ENCODE assay signal across 12 mouse cellular contexts in the genomic region with DNA sequence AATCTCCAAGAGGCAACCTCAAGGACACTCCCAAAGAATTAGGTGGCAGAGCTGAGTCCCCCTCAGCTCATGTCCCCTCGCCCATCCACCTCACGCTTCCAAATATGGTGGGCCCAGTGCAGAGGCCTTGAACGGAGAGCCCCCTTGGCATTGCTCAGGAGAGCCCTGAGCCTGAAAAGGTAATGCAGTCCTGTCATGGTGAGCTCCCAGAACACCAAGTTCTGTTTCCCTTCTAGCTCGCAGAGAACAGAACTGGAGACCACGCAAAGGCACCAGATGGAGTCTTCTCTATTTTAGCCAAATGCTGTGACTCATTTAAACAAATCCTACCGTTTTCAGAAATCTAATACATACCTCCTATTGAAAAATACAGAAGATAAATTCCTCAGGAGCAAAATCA. TPM values are rescaled to one million over a fixed set of nuclear protein-coding genes. Genes with fewer than 3 reads are reported as not detected.
DNase-seq lines count a peak whose midpoint lies in the region.
"Had no signal": no experiment of that assay in that cellular context is flagged by ENCODE, and none has a peak within 500 bp of the region (broad histone marks: within the 10 kb centered on the region; RNA-seq: fewer than 3 reads in every experiment).

No protein-coding gene starts in this region.

- DNase-seq in frontal cortex, adult 2 months (ENCODE audit: extremely low spot score in 1 of 2, low spot score in 1 of 2) = peak; percentile 59 to 78
- no peak for DNase-seq in frontal cortex, postnatal 25 days (ENCODE audit: low spot score in 2 of 2)
- peak; percentile 54 for DNase-seq in right cerebral cortex, postnatal 25 days
- no peak for DNase-seq in right cerebral cortex, postnatal 14 days
- DNase-seq in layer of hippocampus, adult 9-10 months (ENCODE audit: low spot score) = peak; percentile 48
- DNase-seq in lung, adult 18-20 months = no peak
- DNase-seq in thymus, postnatal 4 days = no peak
- DNase-seq: gastrocnemius, adult 2 months; heart, adult 2 months; lung, adult 2 months; midbrain, embryonic 14.5 days; thymus, postnatal 14 days had no signal

RNA-seq across cellular contexts. Expression of a gene that starts 32.7 kb away (rescaled TPM):
- polyA plus RNA-seq in frontal cortex, adult 2 months (2012; rRNA removed) = 95.0 and 100 TPM in 2 replicates

Comparison
In these comparisons a context has a peak if more than half of its experiments do, and no peak if none do; other contexts are left out.
1. DNase-seq: peak in frontal cortex, adult 2 months (2 of 2), right cerebral cortex, postnatal 25 days (single experiment) and layer of hippocampus, adult 9-10 months (single experiment); none in frontal cortex, postnatal 25 days (0 of 2), right cerebral cortex, postnatal 14 days (single experiment), lung, adult 18-20 months (0 of 2) and thymus, postnatal 4 days (single experiment).